Mouse (Mus musculus): ENCODE measurements around the gene Dph2.

Gene Dph2

DNA sequence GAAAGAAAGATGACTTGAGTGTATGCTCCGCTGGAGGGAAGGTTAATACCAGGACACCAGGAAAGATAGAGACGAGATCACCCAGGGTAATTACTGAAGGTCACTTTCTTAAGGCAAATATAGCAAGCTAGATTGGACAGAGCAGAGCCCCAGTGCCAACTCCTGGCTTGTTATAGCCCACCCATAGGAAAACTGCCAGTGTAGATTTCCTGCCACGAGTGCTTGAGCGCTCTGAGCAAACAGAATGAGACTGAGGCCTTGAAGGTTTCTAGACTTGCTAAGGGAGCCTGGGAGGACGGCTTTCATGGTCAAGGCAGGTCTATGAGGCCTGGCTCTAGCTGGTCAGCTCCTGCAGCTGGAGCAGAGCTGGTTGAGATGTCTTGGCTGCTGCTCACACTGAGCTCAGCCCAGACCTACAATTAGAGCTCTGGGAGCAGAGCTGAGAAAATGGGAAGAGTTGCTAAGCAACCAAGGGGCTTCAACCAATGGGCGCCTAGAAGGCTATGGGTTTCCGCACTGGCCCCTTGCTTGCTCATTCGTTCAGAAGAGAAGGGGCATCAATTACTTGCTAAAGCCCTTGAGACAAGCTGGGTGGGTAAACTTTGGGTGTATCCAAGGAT, 17.1 kb upstream of the Dph2 start:
- DNase-seq, result peak in 1 of 2 experiments; percentile 14

DNA sequence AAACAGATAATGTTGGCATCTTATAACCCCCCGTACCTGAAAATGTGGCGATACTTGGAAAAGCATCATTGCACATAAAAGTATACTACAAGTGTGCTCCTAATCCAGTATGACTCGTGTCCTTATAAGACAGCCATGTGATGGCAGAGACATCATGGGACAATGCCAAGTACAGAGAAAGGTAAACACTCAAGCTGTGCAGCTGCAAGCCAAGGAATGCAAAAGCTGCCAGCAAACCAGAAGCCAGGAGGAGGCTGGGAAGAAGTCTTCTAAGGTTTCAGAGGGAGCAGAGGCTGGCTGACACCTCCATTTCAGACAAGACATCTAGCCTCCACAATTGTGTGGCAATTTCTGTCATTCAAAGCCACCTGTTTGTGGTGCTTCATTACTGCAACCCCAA, 14.4 kb upstream of the Dph2 start:
- peak in 1 of 2 experiments; percentile 33 for DNase-seq

DNA sequence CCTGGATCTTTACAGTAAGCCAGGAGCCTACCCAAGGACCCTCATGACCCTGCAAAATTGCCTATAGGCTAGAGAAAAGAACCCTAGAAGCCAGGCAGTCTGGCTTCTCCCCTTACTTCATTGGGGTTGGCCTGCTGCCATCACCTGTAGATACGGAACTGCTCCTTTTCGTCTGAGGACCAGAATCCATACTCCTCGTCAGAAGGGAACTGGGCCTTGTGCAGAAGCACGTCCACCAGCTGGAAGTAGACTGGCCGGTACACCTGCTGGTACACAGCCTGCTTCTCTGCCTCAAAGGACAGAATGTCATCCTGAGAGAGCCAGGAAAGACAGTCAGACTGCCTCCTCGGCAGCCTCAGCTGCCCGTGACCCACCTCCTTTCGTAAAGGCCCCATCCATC, 12.9 kb upstream of the Dph2 start:
- peak; percentile 62 to 65 for DNase-seq

DNA sequence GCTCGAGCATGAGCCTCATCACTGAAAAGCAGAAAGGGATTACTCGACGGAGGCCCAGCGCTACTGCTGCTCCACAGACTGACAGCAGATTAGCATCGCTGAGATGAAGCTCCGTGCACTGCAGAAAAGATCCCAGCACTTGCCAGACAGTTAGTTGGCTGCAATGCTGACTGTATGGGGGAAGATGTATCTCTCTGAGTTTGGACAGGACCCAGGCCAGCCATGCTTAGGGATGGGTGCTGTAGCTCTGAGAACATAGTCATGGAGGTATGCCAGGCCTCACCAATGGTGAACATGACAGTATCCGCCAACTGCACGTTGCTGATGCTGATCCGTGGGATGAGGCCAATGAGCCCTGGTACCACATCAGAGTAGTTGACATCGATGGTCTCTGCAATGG, 12.3 kb upstream of the Dph2 start:
- DNase-seq, result peak in 1 of 2 experiments; percentile 25

DNA sequence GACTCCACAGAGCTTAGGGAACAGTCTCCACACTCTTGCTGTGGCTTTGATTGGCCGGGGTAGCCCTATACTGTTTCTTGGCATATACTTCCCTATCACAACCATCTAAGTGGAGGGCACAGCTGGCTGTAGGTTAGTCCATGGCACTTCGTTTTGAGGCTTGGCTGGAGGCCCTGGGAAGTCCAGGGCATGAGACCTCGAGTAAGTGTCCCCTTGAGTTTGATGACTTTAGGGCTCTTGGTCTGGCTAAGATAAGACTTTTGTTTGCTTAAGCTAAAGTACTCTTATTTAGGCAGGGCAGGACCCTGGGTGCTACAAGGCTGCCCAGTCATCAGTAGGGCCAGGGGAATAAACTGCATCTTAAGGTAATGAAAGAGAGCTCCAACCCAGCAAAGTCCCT, 6.3 kb upstream of the Dph2 start:
- no peak for DNase-seq

DNA sequence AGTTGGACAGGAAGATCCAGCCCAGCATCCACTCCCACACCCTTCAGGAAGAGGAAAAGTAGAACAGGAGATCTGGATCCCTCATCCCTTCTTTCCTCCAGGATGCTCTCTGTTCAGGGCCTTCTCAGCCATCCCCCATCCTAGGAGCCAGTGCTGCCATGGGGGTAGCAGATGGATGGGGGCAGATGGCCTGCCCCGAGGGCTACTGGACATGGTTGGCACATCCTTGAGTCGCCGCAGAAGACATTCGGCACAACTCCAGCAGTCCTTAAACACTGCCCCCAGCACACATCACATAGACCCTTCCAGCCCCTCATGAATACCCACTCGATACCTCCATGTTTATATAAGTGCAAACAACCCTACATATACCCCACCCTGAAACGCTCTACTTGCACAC, 4.2 kb upstream of the Dph2 start:
- peak; percentile 71 to 73 for DNase-seq

DNA sequence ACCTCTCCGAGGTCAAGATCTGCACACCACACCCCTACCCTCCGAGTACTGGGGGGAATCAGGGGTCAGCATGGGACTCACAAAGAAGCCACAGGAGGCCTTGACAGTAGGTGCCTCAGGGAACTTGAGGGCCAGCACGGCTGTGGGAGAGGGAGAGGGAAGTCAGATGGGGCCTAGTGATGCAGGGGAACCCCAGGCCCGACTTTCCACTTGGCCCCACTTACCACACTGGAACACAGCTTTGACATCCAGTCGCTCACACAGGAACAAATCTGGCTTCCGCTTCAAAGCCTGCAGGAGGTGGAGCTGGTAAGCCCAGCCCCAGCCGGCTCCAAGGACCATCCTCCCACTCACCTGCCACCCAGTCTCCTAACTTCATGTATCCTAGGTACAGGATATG, 3.5 kb upstream of the Dph2 start:
- DNase-seq, result peak in 1 of 2 experiments; percentile 27

DNA sequence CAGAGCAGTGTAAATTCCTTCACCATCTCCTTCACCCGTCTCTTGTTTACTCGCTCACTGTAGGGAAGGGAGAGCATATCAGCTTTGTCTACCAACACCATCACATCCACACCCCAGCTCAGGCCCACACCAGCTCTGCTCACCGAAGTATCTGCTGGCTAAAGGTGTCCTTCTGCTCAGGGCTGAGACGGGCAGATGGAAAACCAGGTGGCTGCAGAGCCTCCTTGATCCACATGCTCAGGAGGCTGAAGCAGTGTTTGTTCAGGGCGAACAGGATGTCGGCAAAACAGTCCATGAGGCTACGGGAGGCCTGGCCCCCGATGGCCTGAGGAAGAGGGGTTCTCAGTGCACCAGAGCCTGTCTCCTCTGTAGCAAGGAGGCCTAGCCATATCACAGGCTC, 2.8 kb upstream of the Dph2 start:
- peak in 1 of 2 experiments; percentile 52 for DNase-seq

DNA sequence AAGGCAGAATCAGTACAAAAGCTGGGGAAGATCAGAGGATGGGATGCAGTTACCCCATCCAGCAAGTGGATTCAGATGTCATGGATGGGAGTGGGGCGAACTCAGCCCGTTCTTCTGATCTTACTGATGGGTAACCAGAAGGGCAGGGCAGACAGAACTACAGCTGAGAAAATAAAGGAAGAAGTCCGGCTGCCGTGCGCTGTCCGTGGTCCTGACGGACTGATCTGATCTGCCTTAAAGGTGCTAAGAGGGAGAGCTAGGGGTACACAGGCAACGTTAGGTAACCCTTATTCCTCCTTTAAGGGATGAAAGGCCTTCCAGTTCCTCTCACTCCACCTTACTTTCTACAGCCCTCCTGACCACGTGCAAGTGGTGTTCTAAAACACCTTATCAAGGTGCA, 1.5 kb upstream of the Dph2 start:
- DNase-seq, result no peak

DNA sequence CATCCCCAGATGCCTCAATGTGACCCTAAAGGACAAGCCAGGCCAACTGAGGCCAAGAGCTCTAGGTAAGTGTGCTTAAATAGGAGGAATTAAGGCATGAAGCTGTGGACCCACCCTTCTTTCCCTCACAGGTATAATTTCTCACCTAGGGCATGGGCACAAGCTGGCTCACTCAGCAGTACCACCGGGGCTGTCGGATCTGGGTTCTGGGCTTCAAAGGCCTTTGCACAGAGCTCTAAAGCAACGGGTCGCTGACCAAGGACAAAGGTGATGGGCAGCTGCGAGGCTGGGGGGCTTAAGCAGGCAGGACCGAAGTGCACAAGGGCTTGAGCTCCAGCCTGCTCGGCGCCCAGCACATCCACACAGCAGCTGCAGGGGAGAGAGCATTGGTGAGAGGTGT, 1.1 kb downstream of the Dph2 start:
- no peak for DNase-seq

DNA sequence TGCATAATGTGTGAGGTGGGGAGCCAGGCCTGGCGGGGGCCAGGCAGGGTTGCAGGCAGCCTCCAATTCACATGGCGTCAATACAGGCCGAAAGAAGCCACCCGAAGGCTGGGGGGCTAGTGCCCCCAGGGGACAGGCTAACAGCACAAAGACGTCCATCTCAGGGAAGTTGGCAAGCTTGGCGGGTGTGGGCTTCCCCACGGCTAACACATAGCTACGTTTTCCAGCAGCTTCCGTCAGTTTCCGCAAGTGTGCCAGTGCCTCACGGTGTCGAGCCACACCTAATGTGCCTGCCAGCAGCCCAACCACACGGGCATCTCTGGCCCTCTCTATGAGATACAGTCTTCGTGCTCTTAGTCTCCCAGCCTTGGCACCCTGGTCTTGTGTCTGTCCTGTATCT, 1.8 kb downstream of the Dph2 start:
- no peak for DNase-seq

DNA sequence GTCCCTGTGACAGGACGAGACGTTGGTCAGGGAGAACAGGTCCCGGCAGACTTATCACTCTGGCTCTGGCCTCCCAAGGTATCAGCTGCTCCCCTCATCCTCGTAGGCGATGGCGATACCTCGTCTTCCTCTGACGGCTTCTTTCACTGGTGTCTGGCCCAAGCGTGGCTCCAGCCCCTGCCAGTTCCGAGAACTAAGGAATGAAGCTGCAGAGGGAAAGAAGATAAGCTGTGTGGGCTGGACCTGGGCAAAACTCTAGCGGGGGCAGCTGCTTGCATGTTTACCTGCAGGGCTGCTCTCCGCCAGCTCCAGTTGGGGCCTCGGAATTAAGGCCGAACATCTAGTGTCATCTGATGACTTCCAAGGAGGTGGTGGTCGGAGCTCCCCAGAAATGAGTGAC, 2.4 kb downstream of the Dph2 start:
- no peak for DNase-seq

DNA sequence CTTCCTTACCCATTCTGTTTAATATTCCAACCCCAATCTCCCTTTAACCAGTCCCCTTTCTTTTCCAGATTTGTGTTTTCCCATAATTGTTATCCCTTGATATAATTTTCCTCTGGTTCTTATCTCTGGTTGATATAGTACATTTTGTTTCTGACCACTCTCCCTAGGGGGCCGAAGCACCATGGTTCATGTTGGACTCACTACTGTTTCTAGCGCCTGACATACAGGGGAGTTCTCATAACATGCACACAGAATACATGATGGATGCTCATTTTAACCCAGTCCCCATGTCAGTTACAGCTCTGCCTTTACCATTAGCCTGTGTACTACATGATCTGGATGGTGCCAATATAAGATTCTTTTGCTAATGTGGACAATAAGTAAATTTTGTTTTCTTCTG, 3.9 kb downstream of the Dph2 start:
- DNase-seq, result no peak

DNA sequence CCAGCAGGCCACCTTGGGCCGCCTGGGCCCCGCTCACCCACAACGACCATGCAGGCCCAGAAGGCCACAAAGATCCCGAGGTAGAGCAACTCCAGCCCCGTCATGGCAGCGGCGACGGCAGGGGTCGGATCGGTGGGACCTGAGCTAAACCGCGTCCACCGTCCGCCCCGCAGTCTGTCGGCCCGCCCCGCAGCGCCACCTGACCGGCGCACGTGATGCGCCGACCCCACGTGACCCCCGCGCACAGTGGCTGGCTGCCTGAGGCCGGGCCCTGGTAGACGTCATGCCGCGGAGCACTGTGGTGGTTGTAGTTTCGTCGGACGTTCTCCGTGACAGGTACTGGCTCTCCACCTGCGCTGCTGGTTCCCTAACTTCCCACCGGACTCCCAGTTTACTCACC, 4.7 kb downstream of the Dph2 start, which contains the start of gene Atp6v0b:
Atp6v0b (minus strand) TSS at position 201 of the 400 bp plus-strand sequence.
- peak; percentile 97 to 98 for DNase-seq

DNA sequence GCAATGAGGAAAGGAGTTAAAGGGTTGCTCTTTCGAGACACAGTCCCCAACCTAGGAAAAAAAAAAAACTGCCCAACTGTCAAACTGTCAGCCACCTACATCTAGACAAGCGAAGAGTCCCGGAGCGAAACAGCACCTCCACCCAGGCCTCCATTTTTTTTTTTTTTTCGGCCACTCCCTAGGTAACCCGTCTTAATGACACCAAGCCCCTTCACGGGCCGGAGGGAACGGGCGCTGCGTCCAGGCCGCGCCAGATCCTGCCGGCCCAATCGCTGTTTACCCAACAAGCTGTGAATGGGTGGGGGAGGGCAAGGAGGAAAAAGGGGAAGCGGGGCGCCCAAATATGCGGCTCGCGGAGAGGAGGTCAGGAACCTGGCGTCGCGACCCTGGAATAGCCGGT, 5.2 kb downstream of the Dph2 start:
- no peak for DNase-seq

DNA sequence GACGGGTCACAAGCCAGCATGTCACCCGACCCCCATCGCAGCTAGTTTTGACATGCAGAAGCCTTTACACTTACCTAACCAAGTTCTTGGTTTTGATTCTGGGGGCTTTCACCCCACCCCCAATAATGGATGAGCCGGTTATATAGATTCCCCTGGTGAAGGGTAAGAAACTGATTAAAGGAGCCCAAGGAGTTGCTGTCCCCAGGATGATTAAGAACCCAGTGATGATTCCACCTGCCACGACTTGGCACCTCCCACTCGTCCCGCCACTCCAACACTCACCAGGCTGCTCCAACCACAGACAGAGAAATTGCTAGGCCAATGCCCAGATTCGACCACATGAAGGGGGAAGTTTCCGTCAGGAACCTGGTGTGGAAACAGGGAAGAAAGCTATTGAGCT, 5.8 kb downstream of the Dph2 start:
- DNase-seq, result no peak

DNA sequence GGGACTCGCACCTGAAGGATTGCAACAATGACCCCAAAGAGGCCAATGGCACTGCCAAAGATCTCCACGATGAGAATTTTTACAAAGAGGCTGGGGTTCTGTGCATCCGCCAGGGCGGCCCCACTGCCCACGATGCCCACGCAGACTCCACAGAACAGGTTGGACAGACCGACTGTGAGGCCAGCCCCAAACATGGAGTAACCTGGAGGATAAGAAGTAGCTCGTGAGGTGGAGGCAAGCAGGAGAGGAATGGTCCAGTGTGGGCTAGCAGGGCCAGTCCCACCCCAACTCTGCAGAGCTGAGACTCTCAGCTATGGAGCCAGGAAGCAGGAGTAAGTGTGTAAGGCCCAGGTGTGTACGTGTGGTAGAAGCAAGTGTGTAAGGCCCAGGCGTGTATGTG, 6.7 kb downstream of the Dph2 start:
- DNase-seq, result no peak

DNA sequence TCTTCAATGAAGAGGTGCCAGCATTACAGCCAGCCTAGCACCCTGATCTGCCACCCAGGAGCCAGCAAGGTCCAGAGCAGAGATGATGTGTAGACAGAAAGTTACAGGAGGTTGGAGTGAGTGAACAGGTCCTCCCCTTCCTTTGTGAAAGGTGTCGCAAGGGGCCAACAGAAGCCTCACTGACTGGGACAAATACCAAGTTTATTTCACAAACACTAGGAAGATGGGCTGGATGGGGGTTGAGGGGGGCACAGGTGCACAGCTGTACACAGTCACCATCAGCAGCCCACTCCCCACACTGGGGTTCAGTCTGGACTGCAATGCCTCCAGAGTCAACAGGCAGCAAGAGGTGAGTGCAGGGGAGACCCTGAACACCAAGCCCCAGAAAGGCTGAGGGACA, 7.7 kb downstream of the Dph2 start:
- DNase-seq, result no peak

DNA sequence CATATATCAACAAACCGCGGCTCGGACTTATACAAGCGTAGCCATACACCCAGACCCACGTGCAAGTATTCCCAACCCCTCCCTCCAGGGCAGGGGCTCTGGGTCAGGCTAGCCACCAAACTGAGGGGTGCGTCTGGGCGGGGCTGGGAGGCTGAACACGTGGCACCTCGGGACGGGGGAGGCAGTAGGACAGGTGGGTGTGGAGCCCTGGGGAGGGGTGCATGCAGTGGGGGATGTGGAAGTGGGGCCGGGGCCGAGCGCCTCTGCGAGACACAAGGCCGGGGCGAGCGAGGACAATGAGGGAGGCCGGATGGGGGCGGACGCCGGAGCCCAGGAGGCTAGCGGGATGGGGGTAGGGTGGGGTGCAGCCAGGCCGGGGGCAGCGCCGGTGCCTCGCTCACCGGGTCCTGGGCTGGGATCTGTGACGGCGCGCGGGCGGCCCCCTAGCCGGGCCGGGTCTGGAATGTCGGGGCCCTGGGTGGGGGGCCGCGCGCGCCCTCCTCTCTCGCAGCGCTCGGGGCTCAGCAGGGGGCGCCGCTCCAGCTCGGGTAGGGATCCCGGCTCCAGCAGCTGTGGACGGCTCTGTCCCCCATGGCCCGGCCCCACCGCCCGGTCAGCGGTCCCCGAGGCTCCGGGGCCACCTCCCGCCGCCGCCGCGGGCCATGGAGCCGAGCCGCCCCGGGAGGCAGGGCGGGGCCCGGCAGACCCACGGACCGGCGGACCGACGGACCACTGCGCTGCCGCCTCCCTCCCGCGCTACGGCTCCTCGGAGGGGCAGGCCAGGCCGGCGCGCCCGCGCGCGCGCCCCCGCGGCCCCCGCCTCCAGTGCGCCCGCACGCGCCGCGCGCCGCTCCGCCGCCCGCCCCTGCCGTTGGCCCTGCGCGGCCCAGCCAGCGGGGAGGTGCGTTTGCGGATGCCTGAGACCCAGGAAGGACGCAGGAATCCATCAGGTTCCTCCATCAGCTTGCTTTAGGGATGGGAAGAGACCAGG, 8.8 kb downstream of the Dph2 start, which contains the start of gene B4galt2:
B4galt2 (minus strand) TSS at position 787 of the 991 bp plus-strand sequence.
- DNase-seq, result peak; percentile 63 to 81

DNA sequence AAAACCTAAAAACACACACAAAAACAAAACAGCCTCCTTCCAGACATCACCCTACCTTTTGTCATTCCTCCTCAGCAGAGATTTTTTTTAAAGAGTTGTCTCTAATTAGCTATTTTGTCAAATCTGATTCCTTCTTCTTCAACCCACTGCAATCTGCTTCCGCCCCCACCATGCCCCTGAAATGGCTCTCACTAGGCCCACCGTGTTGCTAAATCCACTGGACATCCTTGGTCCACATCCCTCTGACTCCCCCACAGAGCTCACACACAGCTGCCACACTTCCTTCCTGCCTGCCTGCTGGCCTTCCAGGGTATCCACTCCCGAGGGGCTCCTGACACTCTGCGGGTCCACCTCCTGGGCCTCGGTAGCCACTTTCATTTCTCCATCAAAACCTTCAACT, 13.1 kb downstream of the Dph2 start:
- no peak for DNase-seq

DNA sequence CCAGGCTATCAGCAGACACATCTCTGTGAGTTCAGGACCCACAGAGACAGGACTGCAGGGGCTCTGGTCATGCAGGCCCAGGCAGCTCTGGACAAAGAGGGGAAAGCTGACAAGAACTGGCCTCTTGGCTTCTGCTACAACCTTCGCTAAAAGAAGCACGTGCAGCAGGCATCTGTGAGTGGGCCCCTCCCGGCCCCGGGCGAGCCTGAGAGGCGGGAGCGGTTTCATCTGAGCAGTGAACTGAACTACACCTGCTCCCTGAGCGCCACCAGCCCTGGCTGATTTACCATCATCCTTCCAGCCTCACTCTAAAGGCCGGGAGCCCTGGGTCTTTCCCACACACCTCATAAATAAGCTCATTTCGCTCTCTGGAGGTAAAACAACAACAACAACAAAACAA, 13.5 kb downstream of the Dph2 start:
- no peak for DNase-seq

DNA sequence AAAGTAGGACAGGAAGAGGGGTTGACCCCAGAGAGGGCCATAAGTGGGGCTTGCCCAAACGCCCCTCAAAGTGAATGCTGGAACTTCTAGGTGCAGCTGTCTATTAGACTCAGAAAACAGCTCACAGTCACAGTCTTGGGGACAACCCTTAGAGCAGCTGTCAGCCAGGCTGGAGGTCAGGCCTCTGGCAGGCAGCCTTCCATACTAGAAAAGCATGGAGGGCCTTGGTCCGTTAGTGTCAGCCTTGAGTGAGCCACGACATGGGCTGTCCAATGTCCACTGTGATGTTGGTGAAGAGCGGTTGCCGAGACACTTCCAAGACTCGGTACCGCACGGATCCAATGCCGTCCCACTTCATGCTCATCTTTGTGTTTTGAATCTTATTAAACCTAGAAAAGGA, 18.2 kb downstream of the Dph2 start:
- no peak for DNase-seq

DNA sequence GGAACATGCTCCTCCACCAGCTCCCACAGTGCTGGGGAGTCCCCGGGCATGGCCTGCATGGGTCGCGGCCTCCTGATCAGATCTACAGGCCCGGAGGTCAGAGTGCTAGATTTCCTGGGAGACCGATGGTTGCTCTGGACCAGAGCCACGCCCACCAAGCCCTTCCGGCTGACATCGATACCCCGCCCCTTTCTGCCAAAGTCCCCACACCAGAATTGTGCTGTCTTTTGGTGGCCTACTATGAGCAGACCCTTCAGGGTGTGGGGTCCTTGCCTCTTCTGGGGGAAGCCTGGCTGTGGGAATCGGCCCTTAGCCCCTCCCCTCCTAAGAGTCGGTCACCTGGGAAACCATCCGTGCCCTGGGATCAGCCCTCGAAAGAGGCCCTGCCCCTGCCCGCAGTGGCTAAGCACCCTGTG, 19.4 kb downstream of the Dph2 start, which contains the start of gene Ccdc24:
Ccdc24 (minus strand) TSS at position 87 of the 416 bp plus-strand sequence.
- DNase-seq, result no peak

DNA sequence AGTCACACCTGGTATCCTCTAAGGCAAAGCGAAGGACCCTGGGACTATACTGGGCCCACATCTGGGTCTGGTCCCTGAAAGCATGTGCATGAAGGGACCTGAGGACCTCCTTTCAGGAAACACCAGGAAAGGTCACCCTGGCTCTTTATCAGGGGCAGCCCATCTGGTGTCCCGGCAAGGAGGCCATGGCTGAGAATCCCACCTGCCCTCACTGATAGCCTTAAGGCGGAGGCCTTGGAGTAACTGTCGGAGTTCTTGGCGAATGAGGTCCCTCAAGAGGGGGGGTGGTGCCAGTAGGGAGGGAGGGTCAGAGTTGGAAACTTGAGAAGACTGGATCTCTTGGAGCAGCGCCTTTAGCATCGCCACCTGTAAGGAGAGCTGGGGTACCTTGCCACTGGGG, 20.0 kb downstream of the Dph2 start:
- DNase-seq, result no peak
